Mouse (Mus musculus) induced T-regulatory cell, adult 2 months (primary cell): ENCODE measurements around the gene Snurf.

Source experiments
- DNase-seq: peaks from one replicate; pipeline ENCODE4 v3.0.0-alpha.2; 2012; ENCODE audit warnings: low read depth

Gene Snurf

GRCm38 (mm10) chr7:60004606-60005330, at the start of gene Snurf, which contains the start of gene Gm38393:
Gene Snurf (minus strand): TSS chr7:60005049.
Gene Gm38393 (minus strand): TSS chr7:60005064.
- no peak for DNase-seq

DNA sequence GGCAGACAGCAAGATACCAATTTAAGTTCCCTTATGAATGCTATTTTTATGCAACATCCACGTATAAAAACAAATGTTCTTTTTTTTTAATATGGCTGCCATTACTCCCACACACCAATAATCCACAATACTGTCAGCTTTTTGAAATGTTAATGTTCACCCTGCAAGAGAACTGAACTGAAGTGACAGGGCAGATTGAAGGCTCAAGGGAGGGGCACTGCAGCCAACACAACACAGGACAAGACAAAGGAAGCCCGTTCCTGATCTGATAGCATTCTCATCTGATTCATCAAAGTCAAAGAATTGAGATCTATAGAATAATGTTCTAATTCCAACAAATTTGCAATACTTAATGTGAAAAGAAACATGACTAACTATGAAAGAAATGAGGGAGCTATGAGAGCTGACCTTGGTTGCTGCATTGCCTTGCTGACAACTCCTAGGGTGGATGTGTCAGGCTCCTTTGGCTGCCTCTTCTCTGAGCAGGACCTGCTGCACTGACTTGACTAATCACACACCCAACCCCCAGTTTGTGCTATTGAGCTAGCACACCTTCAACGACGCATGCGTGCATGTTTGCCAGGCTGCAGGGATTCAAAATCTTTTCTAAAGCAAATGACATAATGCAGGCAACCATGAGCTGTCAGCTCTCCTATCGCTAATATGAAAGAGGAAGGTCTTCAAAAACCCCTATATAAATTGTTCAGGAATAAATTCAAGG, 42.8 kb upstream of the Snurf start:
- DNase-seq = no peak

DNA sequence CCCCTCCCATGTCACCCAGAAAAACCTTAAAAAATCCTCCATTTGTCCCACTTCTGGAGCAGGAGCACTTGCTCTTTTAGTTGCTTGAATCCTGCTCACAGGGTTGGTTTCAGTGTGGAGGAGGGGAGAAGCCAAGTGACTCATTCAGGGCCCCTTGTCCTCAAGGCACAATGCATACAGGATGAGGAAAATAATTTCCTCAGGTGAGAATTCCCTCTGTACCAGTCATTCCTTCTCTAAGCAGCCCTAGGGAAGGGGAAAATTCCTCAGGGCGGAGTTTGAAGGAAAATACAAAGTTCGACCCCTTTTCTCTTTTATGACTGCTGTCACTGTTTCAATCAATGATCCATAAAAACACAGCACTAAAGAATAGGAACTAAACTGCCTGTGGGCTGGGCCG, 8.3 kb upstream of the Snurf start:
- no peak for DNase-seq

DNA sequence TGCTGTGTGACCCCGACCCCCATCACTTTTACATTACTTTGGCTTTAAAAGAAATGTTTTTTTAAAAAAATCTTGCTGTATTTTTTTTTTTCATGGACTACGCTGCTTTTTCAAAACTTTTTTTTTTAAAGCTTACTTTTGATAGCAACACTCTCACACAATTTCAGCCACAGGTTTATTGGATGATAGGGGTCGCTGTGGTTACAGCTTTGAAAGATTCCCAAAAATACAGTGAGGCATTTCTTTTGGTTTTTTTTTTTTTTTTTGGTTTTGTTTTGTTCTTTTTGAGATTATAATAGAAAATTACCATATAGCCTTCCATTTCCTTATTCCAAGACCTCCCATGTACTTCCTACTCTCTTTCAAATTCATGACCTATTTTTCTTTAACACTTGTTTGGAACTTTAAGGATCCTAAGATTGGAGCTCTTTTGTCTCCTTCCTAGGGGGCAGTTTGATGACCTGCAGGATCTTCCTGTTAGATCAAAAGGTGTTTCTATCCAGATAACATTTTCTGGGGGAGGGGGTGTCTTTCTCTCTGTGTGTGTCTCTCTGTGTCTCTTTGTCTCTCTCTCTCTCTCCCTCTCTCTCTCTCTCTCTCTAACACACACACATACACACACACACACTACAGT, 3.0 kb upstream of the Snurf start:
- DNase-seq = no peak

DNA sequence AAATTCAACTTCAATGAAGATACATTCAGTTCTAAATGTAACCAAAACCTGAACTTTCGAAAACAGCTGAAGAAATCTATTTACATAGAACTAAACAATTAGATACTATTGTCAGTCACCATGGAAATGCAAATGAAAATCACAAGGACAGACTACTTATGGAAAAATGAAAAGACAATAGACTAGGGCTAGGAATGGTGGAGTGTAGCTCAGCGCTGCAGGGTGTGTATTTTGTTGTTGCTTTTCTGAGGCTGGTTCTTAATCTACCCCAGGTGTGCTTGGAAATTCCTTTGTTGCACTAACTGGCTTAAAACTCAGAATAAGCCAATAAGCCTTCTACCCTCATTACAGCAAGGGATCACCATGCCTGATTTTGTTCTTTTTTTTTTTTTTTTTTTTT, 1.4 kb upstream of the Snurf start:
- no peak for DNase-seq

- DNase-seq = no peak
These were observed 786 bp downstream of the Snurf start for GRCm38 (mm10) chr7:60003921-60004605.

DNA sequence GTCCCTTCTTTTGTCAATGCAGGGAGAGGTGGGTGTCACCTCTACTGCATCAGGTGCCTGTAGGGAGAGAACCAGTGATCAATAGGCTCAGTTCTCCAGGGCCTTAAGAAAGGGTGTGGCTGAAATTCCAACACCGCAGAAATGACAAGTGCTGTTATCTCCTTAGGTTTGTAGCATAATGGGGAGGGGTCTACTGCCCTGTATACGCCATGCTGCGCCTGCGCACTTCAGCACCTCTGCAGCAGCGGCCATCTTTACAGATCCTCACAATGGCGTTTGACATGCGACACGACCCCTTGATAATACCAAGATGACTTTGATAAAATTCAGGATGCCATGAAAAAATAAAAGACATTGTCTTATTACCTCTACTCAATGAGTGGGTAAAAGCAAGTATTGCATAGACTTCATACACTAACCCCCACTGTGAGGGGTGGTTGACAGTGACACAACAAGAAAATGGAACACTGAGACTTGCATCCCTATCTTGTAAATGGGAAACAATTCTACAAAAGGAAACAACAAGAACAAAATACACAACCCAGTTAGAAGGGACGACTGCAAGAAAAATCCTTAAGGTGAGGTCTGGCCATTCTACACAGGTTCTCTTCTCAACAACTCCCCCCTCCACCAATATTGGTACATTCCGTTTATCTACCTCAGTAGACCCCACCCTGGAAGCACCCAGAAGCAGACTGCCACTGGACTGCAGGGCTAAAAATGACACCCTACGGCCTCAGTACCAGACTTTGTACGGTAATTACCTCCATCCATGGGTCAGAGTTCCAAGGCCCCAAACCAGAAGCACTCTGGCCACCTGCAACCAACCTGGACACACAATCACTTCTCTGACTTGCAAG, 1.6 kb downstream of the Snurf start:
- DNase-seq = no peak

DNA sequence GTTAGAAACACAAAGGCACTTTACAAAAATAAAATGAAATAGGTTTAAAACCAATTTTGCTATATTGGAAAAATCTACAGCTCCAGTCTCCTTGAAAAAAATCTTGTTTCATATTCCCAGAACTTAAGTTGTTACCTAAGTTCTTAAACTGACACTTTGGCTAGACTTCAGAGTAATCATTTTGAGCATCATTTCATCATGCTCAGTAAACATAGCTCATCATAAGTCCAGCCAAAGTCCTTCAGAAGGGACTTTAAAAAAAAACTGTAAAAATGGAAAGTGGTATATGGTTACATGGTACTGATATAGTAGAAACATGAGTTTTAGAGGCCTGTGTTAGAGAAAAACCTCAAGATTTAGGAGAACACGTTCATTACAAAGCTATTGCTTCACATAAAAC, 26.2 kb downstream of the Snurf start:
- no peak for DNase-seq
